ENCODE assay signal across 11 mouse cellular contexts in the genomic region with DNA sequence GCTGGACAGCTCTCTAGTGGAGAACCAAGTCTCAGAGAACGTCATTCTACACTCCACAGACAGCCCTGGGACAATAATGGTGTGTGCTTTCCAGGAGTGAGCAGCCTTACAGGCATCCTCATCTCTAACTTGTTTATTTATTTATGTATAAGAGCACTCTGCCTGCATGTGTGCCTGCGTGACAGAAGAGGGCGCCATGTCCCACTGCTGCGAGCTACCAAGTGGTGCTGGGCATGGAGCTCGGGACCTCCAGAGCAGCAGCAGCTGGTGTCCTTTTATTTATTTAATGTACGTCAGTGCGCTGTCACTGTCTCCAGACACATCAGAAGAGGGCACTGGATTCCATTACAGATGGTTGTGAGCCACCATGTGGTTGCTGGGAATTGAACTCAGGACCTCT.
DNase-seq lines count a peak whose midpoint lies in the region; ATAC-seq and TF ChIP-seq lines count a peak whose summit lies in the region.
"Had no signal": no experiment of that assay in that cellular context is flagged by ENCODE, and none has a peak within 500 bp of the region (broad histone marks: within the 10 kb centered on the region; RNA-seq: fewer than 3 reads in every experiment).

No protein-coding gene starts in this region.

- no peak overlapping the region for H3K4me2 ChIP-seq in liver, embryonic 12.5 days
- H3K4me2 ChIP-seq: heart, embryonic 15.5 days had no signal

- H3K9ac ChIP-seq in liver, embryonic 12.5 days: no peak overlapping the region
- H3K9ac ChIP-seq: heart, embryonic 15.5 days had no signal

- WGBS in liver, embryonic 12.5 days (ENCODE audit: insufficient replicate concordance): 77% methylated on average over 7 of the region's 7 CpGs
- WGBS in forebrain, embryonic 10.5 days: 87% methylated on average over 7 of the region's 7 CpGs

- ATAC-seq in liver, embryonic 12.5 days: 0 out of 2 replicates have a peak, but pooled peaks have one; percentile 42

- intact Hi-C loops in gastrocnemius, adult 2 months (cut with DNase I): no loop called here
- intact Hi-C loops in gastrocnemius, postnatal 14 days (cut with DNase I; ENCODE audit: low total_unique reads): no loop called here

- peak; percentile 45; the same call in 1 of the 2 replicates for TF ChIP-seq CTCF in gastrocnemius, adult 2 months (IDR thresholded peaks at IDR 0.05)
- peak; percentile 46; the same call in 1 of the 2 replicates for TF ChIP-seq CTCF in testis, adult 2 months (IDR thresholded peaks at IDR 0.05; ENCODE audit: control insufficient read depth, insufficient read depth, insufficient replicate concordance, low read depth, low read length)

- no peaks in the 10 kb centered on the region for H3K9me3 ChIP-seq in liver, embryonic 12.5 days (replicated peaks)
- no peaks in the 10 kb centered on the region for H3K9me3 ChIP-seq in forebrain, embryonic 10.5 days
- H3K9me3 ChIP-seq: heart, embryonic 15.5 days; midbrain, embryonic 10.5 days had no signal

- H3K27ac ChIP-seq in gastrocnemius, adult 2 months: peak overlapping the region; percentile 56; the same call in 1 of the 2 replicates
- H3K27ac ChIP-seq in testis, adult 2 months (ENCODE audit: control insufficient read depth, insufficient read depth, low read depth, low read length): no peak overlapping the region
- no peak overlapping the region for H3K27ac ChIP-seq in liver, embryonic 12.5 days
- no peak overlapping the region for H3K27ac ChIP-seq in forebrain, embryonic 10.5 days
- H3K27ac ChIP-seq: heart, embryonic 15.5 days; midbrain, embryonic 10.5 days had no signal

- H3K4me3 ChIP-seq in gastrocnemius, adult 2 months: no peak overlapping the region
- no peak overlapping the region for H3K4me3 ChIP-seq in testis, adult 2 months (ENCODE audit: control insufficient read depth, low read depth, low read length)
- H3K4me3 ChIP-seq in liver, embryonic 12.5 days: no peak overlapping the region
- H3K4me3 ChIP-seq in forebrain, embryonic 10.5 days: no peak overlapping the region
- H3K4me3 ChIP-seq: heart, embryonic 15.5 days; midbrain, embryonic 10.5 days had no signal

- DNase-seq in gastrocnemius, adult 2 months: no peak
- DNase-seq in gastrocnemius, postnatal 25 days: no peak
- DNase-seq in testis, postnatal 14 days (ENCODE audit: low spot score): no peak
- DNase-seq in thymus, postnatal 36 days: peak; percentile 38 to 40
- DNase-seq in forebrain, embryonic 10.5 days (ENCODE audit: extremely low spot score, low spot score): no peak
- no peak for DNase-seq in gastrocnemius, postnatal 14 days
- DNase-seq: kidney, adult 8-10 months had no signal

- no peak for TF ChIP-seq POLR2A in testis, adult 2 months (IDR thresholded peaks at IDR 0.05; ENCODE audit: control insufficient read depth, low read depth, low read length)

- no peaks in the 10 kb centered on the region for H3K36me3 ChIP-seq in testis, adult 2 months (ENCODE audit: control insufficient read depth, insufficient read depth, low read length)
- H3K36me3 ChIP-seq in liver, embryonic 12.5 days: peaks cover 21% of the 10 kb centered on the region
- H3K36me3 ChIP-seq in forebrain, embryonic 10.5 days (replicated peaks): peaks cover 20% of the 10 kb centered on the region
- H3K36me3 ChIP-seq: heart, embryonic 15.5 days had no signal

- H3K4me1 ChIP-seq in testis, adult 2 months (ENCODE audit: control insufficient read depth, insufficient read depth, low read length): no peaks in the 10 kb centered on the region
- peaks cover 81% of the 10 kb centered on the region for H3K4me1 ChIP-seq in liver, embryonic 12.5 days
- H3K4me1 ChIP-seq in forebrain, embryonic 10.5 days: peaks cover 17% of the 10 kb centered on the region

- no peaks in the 10 kb centered on the region for H3K27me3 ChIP-seq in testis, adult 2 months (ENCODE audit: control insufficient read depth, insufficient read depth, low read length)
- no peaks in the 10 kb centered on the region for H3K27me3 ChIP-seq in liver, embryonic 12.5 days (replicated peaks)
- no peaks in the 10 kb centered on the region for H3K27me3 ChIP-seq in forebrain, embryonic 10.5 days (ENCODE audit: poor library complexity, severe bottlenecking)
- H3K27me3 ChIP-seq: heart, embryonic 15.5 days had no signal

Comparison
In these comparisons a context has a peak if more than half of its experiments do, and no peak if none do; other contexts are left out.
1. DNase-seq: peak in thymus, postnatal 36 days (2 of 2); none in gastrocnemius, adult 2 months (single experiment), gastrocnemius, postnatal 25 days (single experiment), testis, postnatal 14 days (single experiment), forebrain, embryonic 10.5 days (single experiment) and gastrocnemius, postnatal 14 days (single experiment).